Comparison of ENCODE assay signal across 7 mouse cellular contexts in the genomic region with DNA sequence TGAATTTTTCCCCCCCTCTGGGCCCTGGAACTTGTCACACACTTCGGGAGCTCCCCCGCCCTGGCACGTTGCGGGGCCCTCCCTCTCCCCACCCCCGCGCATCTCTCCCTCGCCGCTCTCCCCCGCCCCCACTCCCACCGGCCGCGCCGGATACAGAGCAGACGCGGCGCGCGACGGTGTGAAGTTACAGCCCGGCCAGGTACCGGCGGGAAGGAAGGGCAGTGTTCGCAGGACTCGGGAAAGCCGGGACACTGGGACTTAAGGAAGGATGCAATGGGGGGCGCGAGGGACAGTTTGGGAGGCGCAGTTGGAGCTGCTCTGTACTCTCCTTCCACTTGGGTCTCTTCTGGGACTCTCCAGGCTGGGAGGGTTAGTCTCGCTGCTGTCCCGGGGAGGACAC. TPM values are rescaled to one million over a fixed set of nuclear protein-coding genes. Genes with fewer than 3 reads are reported as not detected.
DNase-seq lines count a peak whose midpoint lies in the region; ATAC-seq lines count a peak whose summit lies in the region.

No protein-coding gene starts in this region.

- 0 out of 2 replicates have a peak, but pooled peaks cover under 1% of the 10 kb centered on the region for H3K27me3 ChIP-seq in lung, embryonic 15.5 days
- no peaks in the 10 kb centered on the region for H3K27me3 ChIP-seq in heart, embryonic 16.5 days (ENCODE audit: control insufficient read depth, insufficient read depth, low read length)
- no peaks in the 10 kb centered on the region; the same call in 1 of the 2 replicates for H3K27me3 ChIP-seq in liver, embryonic 13.5 days

- DNase-seq in lung, postnatal 36 days: no peak
- peak; percentile 69 for DNase-seq in embryo, embryonic 10.5 days (ENCODE audit: low spot score)
- peak; percentile 52 for DNase-seq in liver, embryonic 13.5 days
- peak; percentile 54 for DNase-seq in retina, embryonic 14.5 days (ENCODE audit: low spot score)
- DNase-seq in yolk sac, embryonic 10.5 days (ENCODE audit: low spot score): peak; percentile 38

- peak overlapping the region; percentile 71 for H3K4me3 ChIP-seq in lung, embryonic 15.5 days
- H3K4me3 ChIP-seq in heart, embryonic 16.5 days (ENCODE audit: low read length): peak overlapping the region; percentile 83
- peak overlapping the region; percentile 85 for H3K4me3 ChIP-seq in liver, embryonic 13.5 days (replicated peaks)

- peak overlapping the region; percentile 39 for H3K9ac ChIP-seq in lung, embryonic 15.5 days
- peak overlapping the region; percentile 89 for H3K9ac ChIP-seq in heart, embryonic 16.5 days (ENCODE audit: low read length)
- peak overlapping the region; percentile 90 for H3K9ac ChIP-seq in liver, embryonic 13.5 days

- H3K4me1 ChIP-seq in lung, embryonic 15.5 days: peaks cover 33% of the 10 kb centered on the region
- H3K4me1 ChIP-seq in heart, embryonic 16.5 days (ENCODE audit: control insufficient read depth, insufficient read depth, low read length): peaks cover 17% of the 10 kb centered on the region
- H3K4me1 ChIP-seq in liver, embryonic 13.5 days (replicated peaks): peaks cover 61% of the 10 kb centered on the region

- H3K36me3 ChIP-seq in lung, embryonic 15.5 days: no peaks in the 10 kb centered on the region
- H3K36me3 ChIP-seq in heart, embryonic 16.5 days (ENCODE audit: control insufficient read depth, insufficient read depth): no peaks in the 10 kb centered on the region
- peaks cover 13% of the 10 kb centered on the region for H3K36me3 ChIP-seq in liver, embryonic 13.5 days

- WGBS in lung, embryonic 15.5 days: under 1% methylated on average over 25 of the region's 30 CpGs
- WGBS in heart, embryonic 16.5 days: 2% methylated on average over 29 of the region's 30 CpGs
- under 1% methylated on average over 30 of the region's 30 CpGs for WGBS in liver, embryonic 13.5 days (ENCODE audit: insufficient replicate concordance)

- peak overlapping the region; percentile 82 for H3K27ac ChIP-seq in lung, embryonic 15.5 days
- peak overlapping the region; percentile 92 for H3K27ac ChIP-seq in heart, embryonic 16.5 days (ENCODE audit: low read length)
- H3K27ac ChIP-seq in liver, embryonic 13.5 days: peak overlapping the region; percentile 92

- H3K4me2 ChIP-seq in lung, embryonic 15.5 days: peak overlapping the region; percentile 93
- H3K4me2 ChIP-seq in heart, embryonic 16.5 days (ENCODE audit: low read depth, low read length): peak overlapping the region; percentile 92
- peak overlapping the region; percentile 98 for H3K4me2 ChIP-seq in liver, embryonic 13.5 days

- H3K9me3 ChIP-seq in lung, embryonic 15.5 days: no peaks in the 10 kb centered on the region
- no peaks in the 10 kb centered on the region for H3K9me3 ChIP-seq in heart, embryonic 16.5 days (replicated peaks; ENCODE audit: control insufficient read depth, low read length)
- H3K9me3 ChIP-seq in liver, embryonic 13.5 days (replicated peaks): no peaks in the 10 kb centered on the region

- 0 out of 2 replicates have a peak, but pooled peaks have one; percentile 11 for ATAC-seq in lung, embryonic 15.5 days (ENCODE audit: borderline replicate concordance, extremely low read depth, low FRiP score, low TSS enrichment)
- no peak for ATAC-seq in heart, embryonic 16.5 days (replicated peaks; ENCODE audit: extremely low read depth, insufficient read depth, low FRiP score)
- peak; percentile 42 for ATAC-seq in liver, embryonic 13.5 days (ENCODE audit: low read depth)

RNA-seq across cellular contexts. Expression of a gene that starts 2.7 kb away (rescaled TPM):
- 15.4 and 15.8 TPM in 2 replicates for polyA plus RNA-seq in lung, embryonic 15.5 days (2015; fragmentation: Nextera tagmentation; extraction: Ambion mirVana)
- 15.0 TPM in 2 replicates for polyA plus RNA-seq in heart, embryonic 16.5 days (2015; fragmentation: Nextera tagmentation; extraction: Ambion mirVana)
- polyA plus RNA-seq in liver, embryonic 13.5 days (2015; fragmentation: Nextera tagmentation; extraction: Ambion mirVana): 37.9 and 45.0 TPM in 2 replicates

RNA-seq across cellular contexts. Expression of a gene that starts 5.7 kb away (rescaled TPM):
- not detected in 2 replicates for polyA plus RNA-seq in lung, embryonic 15.5 days (2015; fragmentation: Nextera tagmentation; extraction: Ambion mirVana)
- not detected in 2 replicates for polyA plus RNA-seq in heart, embryonic 16.5 days (2015; fragmentation: Nextera tagmentation; extraction: Ambion mirVana)
- not detected in 2 replicates for polyA plus RNA-seq in liver, embryonic 13.5 days (2015; fragmentation: Nextera tagmentation; extraction: Ambion mirVana)

Comparison
In these comparisons a context has a peak if more than half of its experiments do, and no peak if none do; other contexts are left out.
1. H3K9ac ChIP-seq: peak in every context shown above with its lines; median percentile 90 in liver, embryonic 13.5 days; 89 in heart, embryonic 16.5 days; 39 in lung, embryonic 15.5 days.